Mouse (Mus musculus) left cerebral cortex, adult 8-10 months (tissue): ENCODE results near the gene Tmem171. TPM values are rescaled to one million over a fixed set of nuclear protein-coding genes. Genes with fewer than 3 reads are reported as not detected.

Experiments
- DNase-seq, 2 experiments: peaks; one replicate each; pipeline ENCODE4 v3.0.0; 2022; ENCODE audit warnings: low spot score in 2 of 2
- total RNA-seq, 4 experiments: library from RNA; stranded (reverse); gene quantifications; 2 replicates each; pipeline ENCODE4 v1.2.4; 2022

The Tmem171 gene
- total RNA-seq, 4 experiments from 2014 or later: 0.33 to 1.4 (median 0.61) TPM

- no peak for DNase-seq
Observed at GRCm38 (mm10) chr13:98647775-98648568, 46.7 kb downstream of the Tmem171 start.

DNA sequence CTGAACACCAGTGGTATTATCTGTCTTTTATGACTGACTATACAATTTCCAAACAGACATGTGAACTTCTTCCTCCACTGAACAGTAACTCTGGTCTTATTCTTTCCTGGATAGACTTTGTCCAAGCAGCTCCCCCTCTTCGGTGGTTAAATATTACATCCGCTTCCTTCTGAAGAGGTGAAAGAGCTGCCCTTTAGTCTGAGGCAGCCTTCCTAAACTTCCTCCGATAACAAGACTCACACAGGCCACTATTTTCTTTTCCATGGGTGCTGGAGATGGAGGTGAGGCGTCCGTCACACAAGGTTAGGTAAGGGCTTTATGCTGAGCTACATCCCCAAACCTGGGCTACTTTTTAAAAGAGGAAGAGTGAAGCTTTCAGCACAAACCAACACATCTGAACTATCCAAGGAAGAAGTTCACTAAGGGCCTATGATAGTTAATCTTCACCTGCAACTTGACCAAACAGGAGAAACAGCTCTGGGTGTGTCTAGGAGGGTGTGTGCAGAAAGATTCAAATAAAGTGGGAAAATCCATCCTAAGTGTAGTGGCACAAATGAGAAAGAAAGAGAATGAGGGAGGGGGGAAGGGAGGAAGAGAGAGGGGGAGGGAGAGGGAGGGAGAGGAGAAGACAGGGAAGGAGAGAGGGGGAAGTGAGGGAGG, 56.0 kb downstream of the Tmem171 start:
- no peak for DNase-seq

DNA sequence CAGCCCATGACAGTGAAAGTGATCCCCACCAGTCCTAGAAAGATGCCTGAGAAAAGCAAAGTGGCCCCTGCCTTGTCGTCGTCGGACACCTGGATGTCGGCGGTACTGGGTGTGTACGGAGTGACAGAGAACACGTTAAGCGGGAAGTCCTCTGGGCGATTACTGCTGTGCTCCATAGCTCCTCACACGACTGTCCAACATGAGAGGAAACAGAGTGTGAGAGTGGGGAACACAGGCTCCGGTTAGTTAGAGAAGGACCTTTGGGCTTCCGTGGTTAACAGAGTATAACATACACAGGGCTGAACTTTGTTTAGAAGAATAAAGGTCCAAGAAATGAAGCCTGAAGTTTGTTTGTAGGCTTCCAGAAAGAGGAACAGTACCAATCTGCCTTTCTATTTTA, 57.5 kb downstream of the Tmem171 start, which contains the start of gene Tmem174:
TSS of gene Tmem174 (minus strand) at position 266 of the 400 bp plus-strand sequence.
- no peak for DNase-seq

DNA sequence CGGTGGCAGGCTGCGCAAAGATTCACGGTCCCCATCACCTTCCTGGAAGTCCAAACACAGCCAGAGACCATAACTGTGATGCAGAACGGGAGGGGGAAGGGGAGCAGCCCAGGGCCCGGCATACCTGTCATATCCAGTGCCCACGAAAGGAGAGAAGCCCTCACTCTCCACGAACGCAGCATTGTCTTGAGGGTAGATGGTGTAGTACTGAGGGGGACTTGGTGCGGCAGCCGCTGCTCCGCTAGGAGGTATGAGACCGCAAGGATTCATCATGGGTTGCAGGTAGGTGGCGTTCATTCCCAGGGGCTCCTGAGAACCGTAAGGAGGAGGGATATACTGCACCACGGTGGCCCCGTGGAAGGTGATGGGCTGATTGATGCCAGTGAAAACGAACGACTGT, 58.1 kb downstream of the Tmem171 start:
- no peak for DNase-seq

Other genes starting within 250 kb of the Tmem171 start
- not detected for gene Gm10320, start 202.8 kb downstream of the Tmem171 start, total RNA-seq
- gene Tmem174, start 57.4 kb downstream of the Tmem171 start, total RNA-seq: under 1 TPM in 3 of 4 experiments, not detected in 1; 0.15 to 0.39 (median 0.21) TPM
- gene Fcho2, start 120.6 kb upstream of the Tmem171 start, total RNA-seq: 10 to 100 TPM; 33.0 to 43.3 (median 36.7) TPM
- 10 to 100 TPM; 51.7 to 66.2 (median 62.7) TPM for gene Tnpo1, start 231.6 kb upstream of the Tmem171 start, total RNA-seq